Mouse (Mus musculus) 416B (cell line): ENCODE data around the gene Fam227b.

Experiments
- DNase-seq: peaks from one replicate; pipeline ENCODE4 v3.0.0; 2011; ENCODE audit warnings: low read depth

The Fam227b gene

DNA sequence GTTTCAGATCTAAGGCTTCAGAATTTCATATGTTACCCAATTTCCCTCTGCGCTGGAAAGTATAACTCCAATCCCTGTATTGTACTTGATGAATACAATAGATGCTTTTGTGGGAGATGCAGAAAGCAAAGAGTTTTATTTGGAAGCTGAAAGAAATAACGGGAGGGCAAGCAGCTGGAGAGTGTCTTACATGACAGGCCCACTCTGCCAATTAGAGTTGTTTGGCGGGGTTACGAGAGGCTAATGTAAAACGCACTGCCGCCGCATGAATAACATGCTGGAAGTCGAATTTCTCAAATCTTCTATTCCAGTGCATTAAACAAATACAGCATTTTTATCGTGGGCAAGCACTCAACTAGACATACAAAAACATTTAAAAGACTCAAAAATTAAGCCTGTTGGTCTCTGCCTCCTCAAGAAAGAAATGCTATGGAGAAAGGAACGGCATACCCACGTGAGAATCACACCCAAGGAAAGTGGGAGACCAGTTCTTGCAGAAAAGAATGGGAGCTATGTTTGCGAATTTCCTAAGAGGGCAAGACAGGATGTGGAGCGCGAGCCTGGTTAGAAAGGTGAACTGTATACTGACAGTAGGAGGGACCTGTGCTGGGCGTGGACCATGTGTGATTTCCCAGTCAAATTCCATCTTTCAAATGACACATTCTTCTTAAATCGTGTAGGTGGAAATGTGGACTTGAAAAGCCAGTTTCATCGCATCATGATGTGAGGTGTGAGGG is 90.6 kb downstream of the Fam227b start:
- DNase-seq = no peak

DNA sequence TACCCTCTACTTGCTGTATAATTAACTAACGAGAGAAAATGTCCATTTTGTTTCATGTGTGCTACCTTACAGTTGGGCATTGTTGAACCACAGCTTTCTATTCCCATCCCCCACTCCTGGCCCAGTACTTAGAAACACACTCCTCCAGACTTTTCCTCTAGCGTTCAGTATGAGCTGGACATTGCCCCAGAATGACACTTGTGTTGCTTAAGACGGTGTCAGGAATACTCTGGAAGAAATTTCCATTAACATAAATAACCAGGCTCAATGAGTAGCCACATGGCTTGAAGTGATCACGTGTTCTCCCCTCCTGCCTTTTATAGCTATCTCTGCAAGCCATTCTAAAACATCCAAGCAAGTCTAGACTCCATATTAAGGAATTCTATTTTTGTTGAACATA is 91.2 kb downstream of the Fam227b start:
- no peak for DNase-seq

DNA sequence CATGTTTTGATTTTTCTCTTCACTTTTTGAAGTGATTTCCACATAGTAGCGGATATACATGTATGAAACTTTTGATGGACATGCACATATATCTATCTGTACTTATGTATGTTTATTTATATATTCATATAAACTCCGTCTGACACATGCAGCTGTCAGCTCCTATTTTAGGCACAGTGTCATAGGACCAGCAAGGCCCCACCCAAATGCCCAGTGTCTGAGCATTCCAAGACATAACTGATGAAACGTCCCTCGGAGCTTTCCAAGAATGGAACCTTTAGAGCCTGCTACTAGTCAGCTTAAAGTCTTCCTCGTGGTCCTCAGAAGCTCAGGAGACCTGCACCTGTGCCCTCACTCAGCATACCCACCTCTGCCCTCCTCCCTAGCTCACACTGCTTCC is 98.1 kb downstream of the Fam227b start:
- DNase-seq = no peak

- DNase-seq = no peak
These were observed 98.9 kb downstream of the Fam227b start for GRCm38 (mm10) chr2:126052749-126053557.

- no peak for DNase-seq
These were observed 106.2 kb downstream of the Fam227b start for GRCm38 (mm10) chr2:126045621-126046020.

- DNase-seq = no peak
These were observed 109.1 kb downstream of the Fam227b start for GRCm38 (mm10) chr2:126042674-126043073.

- DNase-seq = no peak
These were observed 110.6 kb downstream of the Fam227b start for GRCm38 (mm10) chr2:126041237-126041636.

DNA sequence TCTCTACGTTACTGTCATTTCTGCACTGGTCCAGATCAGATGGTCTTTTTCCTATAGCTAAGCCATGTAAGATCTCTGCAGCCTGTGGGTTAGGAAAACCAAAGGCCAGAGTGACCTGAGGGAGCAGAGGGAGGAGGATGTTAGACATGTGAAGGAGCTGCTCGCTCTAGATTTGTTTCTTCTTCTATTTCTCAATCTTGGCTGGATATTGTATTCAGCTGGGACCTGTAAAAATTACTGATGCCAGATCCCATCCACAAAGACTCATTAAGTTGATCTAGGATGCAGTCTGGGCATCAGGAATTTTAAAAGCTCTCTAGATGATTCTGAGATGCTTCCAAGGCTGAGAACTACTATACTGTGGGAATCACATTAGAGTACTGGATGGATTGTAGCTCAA is 111.2 kb downstream of the Fam227b start:
- DNase-seq = no peak

- DNase-seq = no peak
These were observed 112.4 kb downstream of the Fam227b start for GRCm38 (mm10) chr2:126039414-126039891.

GRCm38 (mm10) chr2:126038221-126039000 is 113.4 kb downstream of the Fam227b start:
- no peak for DNase-seq

DNA sequence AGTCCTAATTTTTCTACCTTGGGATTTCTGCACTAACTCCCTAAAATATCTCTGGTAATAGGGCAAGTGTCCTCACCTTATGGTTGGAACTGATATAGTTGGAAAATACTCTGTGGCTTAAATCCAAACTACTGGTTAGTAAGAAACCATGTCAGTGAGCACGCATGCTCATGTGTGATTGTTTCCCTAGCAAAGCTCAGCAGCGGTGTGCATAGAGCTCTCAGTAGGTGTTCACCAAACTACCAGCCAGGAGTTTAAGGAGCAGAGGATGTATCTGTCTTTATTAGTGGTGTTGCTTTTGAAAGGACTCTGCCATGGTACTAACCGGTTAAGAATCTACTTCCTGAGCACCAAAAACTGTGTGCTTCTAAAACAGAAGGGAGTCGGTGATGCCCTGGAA is 115.7 kb downstream of the Fam227b start:
- DNase-seq = no peak

GRCm38 (mm10) chr2:126035013-126035770 is 116.6 kb downstream of the Fam227b start:
- DNase-seq = no peak

GRCm38 (mm10) chr2:126034379-126035005 is 117.3 kb downstream of the Fam227b start, which contains the start of gene Fgf7:
Gene Fgf7, plus strand, starts transcription at chr2:126034658.
- no peak for DNase-seq

DNA sequence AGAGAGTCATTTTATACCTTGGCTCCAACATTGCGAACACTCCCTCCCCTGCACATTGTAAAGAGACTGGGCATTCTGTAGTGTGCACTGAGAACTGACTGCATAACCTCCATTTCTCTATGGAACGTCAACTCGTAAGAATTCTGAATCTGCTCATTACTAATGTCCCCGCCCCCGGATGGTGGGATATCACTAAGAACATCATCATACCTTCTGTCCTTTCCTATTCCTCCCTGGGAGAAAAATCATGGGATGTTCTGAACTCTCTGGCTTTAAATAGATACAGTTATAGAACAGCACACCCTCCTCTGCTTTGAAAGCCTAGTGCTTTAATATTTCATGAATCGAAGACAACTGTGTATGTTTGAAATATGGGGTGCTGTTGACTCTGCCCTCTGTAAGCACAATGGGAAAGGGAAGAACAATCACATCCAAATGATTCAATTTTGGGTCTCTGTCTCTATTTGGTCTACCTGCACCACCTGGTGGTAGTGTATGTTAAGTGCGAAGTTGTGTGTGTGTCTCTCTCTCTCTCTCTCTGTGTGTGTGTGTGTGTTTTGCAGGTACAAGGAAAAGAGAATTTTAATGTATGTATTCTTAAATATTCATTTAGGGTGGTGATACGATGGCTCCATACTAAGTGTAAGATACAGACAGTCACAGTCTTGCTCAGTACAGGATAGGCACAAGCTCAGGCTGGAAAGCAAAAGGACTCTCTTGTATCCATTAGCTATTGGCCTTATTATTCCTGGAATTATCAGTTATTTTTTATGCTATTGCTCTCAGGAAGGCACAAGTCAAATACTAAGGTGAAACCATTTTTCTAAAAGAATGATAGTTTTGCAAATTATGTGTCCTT is 118.5 kb downstream of the Fam227b start:
- peak; percentile 55 for DNase-seq

DNA sequence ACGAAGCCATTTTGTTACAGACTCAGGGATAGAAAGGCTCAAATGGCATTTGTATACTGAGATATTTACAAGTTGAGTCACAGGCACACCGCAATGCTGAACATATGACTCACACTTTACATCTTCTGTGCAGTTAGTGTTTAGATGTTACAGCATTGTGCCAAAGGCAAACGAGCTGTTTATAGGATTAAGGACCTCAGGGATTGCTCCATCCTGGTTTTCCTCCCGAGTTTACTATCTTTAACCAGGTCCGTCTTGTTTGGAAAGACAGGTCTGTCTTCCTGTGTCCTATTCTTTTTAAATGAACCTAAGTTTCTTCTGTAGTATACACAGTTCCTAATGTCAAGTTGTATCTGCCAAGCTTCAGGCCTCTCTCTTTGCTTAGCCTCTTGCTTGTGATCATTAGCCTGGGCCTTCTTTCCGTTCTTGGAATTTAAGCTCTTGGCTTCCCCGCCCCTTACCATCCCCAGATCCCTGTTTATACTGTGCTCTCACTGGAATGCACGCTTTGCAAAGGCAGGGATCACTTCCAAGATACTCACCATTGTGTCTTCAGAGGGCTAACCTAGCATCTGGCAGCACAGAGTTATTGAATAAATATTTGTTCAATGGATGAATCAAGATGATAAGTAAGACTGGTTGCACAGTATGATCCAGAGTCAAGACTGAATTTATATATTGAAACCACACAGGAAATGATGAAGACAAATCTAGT is 120.5 kb downstream of the Fam227b start:
- peak; percentile 64 for DNase-seq

GRCm38 (mm10) chr2:126015763-126016473 is 135.9 kb downstream of the Fam227b start:
- no peak for DNase-seq

DNA sequence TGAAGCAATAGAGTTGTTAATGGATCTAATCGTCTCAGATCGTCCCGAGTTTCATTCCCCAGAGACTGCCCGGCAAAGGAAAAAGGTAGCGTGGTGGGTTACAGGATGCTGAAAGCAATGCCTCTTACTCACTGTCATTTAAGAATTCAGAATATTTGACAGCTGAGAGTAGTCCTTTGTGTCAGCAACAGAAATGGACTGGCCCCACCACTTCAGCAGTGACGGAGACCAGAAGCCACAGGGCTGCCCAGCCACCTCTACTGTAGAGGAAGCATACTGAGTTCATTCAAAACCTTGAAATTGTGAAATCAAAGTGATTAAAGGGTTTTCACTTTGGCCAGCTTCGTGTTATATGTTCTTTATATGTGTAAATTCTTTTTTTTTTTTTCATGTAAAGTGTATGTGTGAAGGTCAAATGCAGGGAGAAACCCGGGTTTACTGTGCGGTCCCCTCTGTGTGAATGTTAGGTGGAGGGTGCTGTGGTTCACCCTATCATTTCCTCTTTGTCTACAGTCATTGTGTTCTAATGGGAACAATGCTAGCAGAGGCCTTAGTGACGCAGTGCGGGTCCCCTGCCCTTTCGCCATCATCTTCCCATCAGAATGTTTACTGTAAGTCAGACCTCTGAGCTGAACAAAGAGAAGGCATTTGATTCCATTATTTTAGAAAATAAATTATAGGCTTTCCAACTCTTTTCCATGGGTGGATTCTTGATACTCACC is 136.7 kb downstream of the Fam227b start:
- DNase-seq = peak; percentile 48

GRCm38 (mm10) chr2:126006742-126007141 is 145.1 kb downstream of the Fam227b start:
- DNase-seq = no peak
